Mouse (Mus musculus) cortical plate, adult 2 months (tissue): ENCODE data around the gene Ttc7b.

Experiments
- CTCF ChIP-seq: fragments of 200-500 bp; IDR thresholded peaks from 2 replicates; pipeline ENCODE4 v1.5.1; 2011; ENCODE audit warnings: mild to moderate bottlenecking, control low read depth, low read length; ENCODE audit not compliant: insufficient read depth; ENCODE audit errors: extremely low read depth
- POLR2A ChIP-seq: fragments of 200-500 bp; IDR thresholded peaks from 2 replicates; pipeline ENCODE4 v1.6.1; 2011; ENCODE audit warnings: mild to moderate bottlenecking, low read length, control low read depth; ENCODE audit not compliant: insufficient read depth; ENCODE audit errors: extremely low read depth

DNA sequence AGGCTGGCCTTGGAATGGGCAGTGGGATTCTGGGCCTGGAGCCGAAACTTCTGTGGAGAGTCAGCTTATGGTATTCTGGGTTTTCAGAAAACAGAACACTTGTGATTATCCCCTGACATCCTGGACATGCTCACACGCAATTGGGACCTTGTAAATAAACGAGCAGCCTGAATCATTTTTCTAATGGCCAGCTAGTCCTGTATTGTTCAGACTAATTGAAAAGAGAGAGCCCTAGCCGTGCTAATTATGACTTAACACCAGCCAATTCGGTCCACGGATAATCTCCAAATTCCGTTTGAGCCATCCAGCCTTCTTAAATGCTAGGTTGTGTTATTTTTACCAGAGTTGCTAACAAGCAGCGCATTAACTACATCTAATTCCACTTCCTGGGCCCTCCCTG lies 112.5 kb downstream of the Ttc7b start:
- TF ChIP-seq CTCF (no peak), POLR2A (no peak)
